Mouse (Mus musculus) adrenal gland, postnatal 4 days (tissue): ENCODE data around the gene Fen1. TPM values are rescaled to one million over a fixed set of nuclear protein-coding genes. Genes with fewer than 3 reads are reported as not detected.

Experiments
- microRNA-seq: library from miRNA; unstranded; fragments of <30 nt; microRNA quantifications from one replicate; pipeline ENCODE4 v1.2.0, GENCODE M21; 2021
- total RNA-seq, 2 experiments: library from RNA; stranded (reverse); gene quantifications; 2 replicates each; pipeline ENCODE4 v1.2.3; 2021

Fen1 gene
- total RNA-seq, 2 experiments from 2014 or later, result 32.9 to 35.8 TPM

Small RNA genes within 50 kb of the gene (microRNA-seq; reads per million reads assigned to microRNA genes)
- gene Mir6993, result 0.79 reads per million

Other genes starting within 250 kb of the Fen1 start
- gene Fth1, start 223.6 kb downstream of the Fen1 start, total RNA-seq, result 1,000 to 10,000 TPM; 1,555 to 1,573 TPM
- gene Best1, start 202.5 kb downstream of the Fen1 start, total RNA-seq, result 1 to 10 TPM in 1 of 2 experiments, under 1 TPM in 1; 0.71 to 2.2 TPM
- 10 to 100 TPM; 21.8 to 23.9 TPM for gene Rab3il1, start 202.5 kb downstream of the Fen1 start, total RNA-seq
- gene Fads3, start 162.6 kb downstream of the Fen1 start, total RNA-seq, result 10 to 100 TPM; 12.2 to 19.3 TPM
- 100 to 1,000 TPM; 385 to 397 TPM for gene Fads2, start 102.4 kb downstream of the Fen1 start, total RNA-seq
- 100 to 1,000 TPM; 225 to 254 TPM for gene Fads1, start 21.3 kb downstream of the Fen1 start, total RNA-seq
- 100 to 1,000 TPM; 161 to 182 TPM for gene Tmem258, start 155 bp downstream of the Fen1 start, total RNA-seq
- 1 to 10 TPM; 6.2 to 9.1 TPM for gene Myrf, start 36.6 kb upstream of the Fen1 start, total RNA-seq
- gene Dagla, start 100.7 kb upstream of the Fen1 start, total RNA-seq, result 1 to 10 TPM; 5.2 to 6.4 TPM
- gene Syt7, start 184.9 kb upstream of the Fen1 start, total RNA-seq, result 10 to 100 TPM; 46.1 to 47.4 TPM